Mouse (Mus musculus): ENCODE measurements at regions not wholly inside any gene's neighbourhood (a gene's known extent, or its start where the extent isn't known, plus 50 kb on each side); places are given as distances from the start of the nearest gene placed in this dataset.

- ATAC-seq: no peak
- H3K4me3 ChIP-seq (ENCODE audit: low read length): no peak overlapping the region
- H3K27ac ChIP-seq (ENCODE audit: low read depth, low read length): no peak overlapping the region
- H3K4me1 ChIP-seq (ENCODE audit: control insufficient read depth, insufficient read depth, low read depth, low read length): no peaks in the 10 kb centered on the region
- H3K9ac ChIP-seq (ENCODE audit: low read depth, low read length): no peak overlapping the region
- H3K27me3 ChIP-seq (replicated peaks; ENCODE audit: control insufficient read depth, insufficient read depth, low read length): no peaks in the 10 kb centered on the region
- 79% methylated on average over 7 of the region's 7 CpGs for WGBS
- no peaks in the 10 kb centered on the region for H3K36me3 ChIP-seq (ENCODE audit: control insufficient read depth, insufficient read depth, low read length)
- H3K4me2 ChIP-seq (ENCODE audit: low read length): no peak overlapping the region
- no peaks in the 10 kb centered on the region for H3K9me3 ChIP-seq (ENCODE audit: control insufficient read depth, low read length)
Observed at GRCm38 (mm10) chr17:59429189-59429588, 416.0 kb upstream of the Nudt12 start.

- Histone ChIP-seq H3K4me3 (ENCODE audit: low read length) (no peak overlapping the region), H3K27ac (ENCODE audit: low read depth, low read length) (no peak overlapping the region), H3K9ac (ENCODE audit: low read depth, low read length) (no peak overlapping the region), H3K4me2 (ENCODE audit: low read length) (peak overlapping the region; percentile 33), H3K36me3 (ENCODE audit: control insufficient read depth, insufficient read depth, low read length) (no peaks in the 10 kb centered on the region), H3K9me3 (ENCODE audit: control insufficient read depth, low read length) (no peaks in the 10 kb centered on the region), H3K27me3 (replicated peaks; ENCODE audit: control insufficient read depth, insufficient read depth, low read length) (no peaks in the 10 kb centered on the region), H3K4me1 (ENCODE audit: control insufficient read depth, insufficient read depth, low read depth, low read length) (no peaks in the 10 kb centered on the region)
- peak; percentile 69; the same call in 1 of the 2 replicates for ATAC-seq
- WGBS: 61% methylated on average over 14 of the region's 14 CpGs
Observed at GRCm38 (mm10) chr17:59421489-59421888, 408.3 kb upstream of the Nudt12 start.

GRCm38 (mm10) chr17:59409315-59409714 is 396.1 kb upstream of the Nudt12 start:
- Histone ChIP-seq H3K9me3 (ENCODE audit: control insufficient read depth, low read length) (no peaks in the 10 kb centered on the region), H3K27ac (ENCODE audit: low read depth, low read length) (no peak overlapping the region), H3K27me3 (replicated peaks; ENCODE audit: control insufficient read depth, insufficient read depth, low read length) (no peaks in the 10 kb centered on the region), H3K4me2 (ENCODE audit: low read length) (no peak overlapping the region), H3K9ac (ENCODE audit: low read depth, low read length) (no peak overlapping the region), H3K4me3 (ENCODE audit: low read length) (no peak overlapping the region), H3K36me3 (ENCODE audit: control insufficient read depth, insufficient read depth, low read length) (no peaks in the 10 kb centered on the region), H3K4me1 (ENCODE audit: control insufficient read depth, insufficient read depth, low read depth, low read length) (no peaks in the 10 kb centered on the region)
- WGBS: 84% methylated on average over 2 of the region's 2 CpGs
- ATAC-seq: no peak

DNA sequence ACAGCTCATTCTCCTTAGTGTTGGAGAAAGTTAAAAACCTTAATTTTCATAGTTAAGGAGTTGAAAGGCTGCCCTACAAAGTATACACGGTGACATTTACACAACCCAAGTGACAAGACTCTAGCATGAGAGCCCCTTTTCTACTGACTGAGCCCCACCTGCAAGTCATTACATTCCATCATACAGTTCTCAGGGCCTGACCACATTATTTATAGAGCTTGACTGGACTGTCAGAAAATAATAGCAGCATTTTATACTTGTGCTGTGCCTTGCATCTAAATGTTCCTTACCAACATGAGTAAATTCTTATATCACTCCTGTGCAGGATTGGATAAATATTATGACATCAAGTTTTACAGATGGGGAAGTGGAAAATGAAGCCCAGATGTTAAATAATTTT is 391.4 kb upstream of the Nudt12 start:
- no peak overlapping the region for H3K4me2 ChIP-seq (ENCODE audit: low read length)
- 84% methylated on average over 1 of the region's 1 CpGs for WGBS
- no peaks in the 10 kb centered on the region for H3K4me1 ChIP-seq (ENCODE audit: control insufficient read depth, insufficient read depth, low read depth, low read length)
- no peaks in the 10 kb centered on the region for H3K36me3 ChIP-seq (ENCODE audit: control insufficient read depth, insufficient read depth, low read length)
- no peak overlapping the region for H3K9ac ChIP-seq (ENCODE audit: low read depth, low read length)
- no peaks in the 10 kb centered on the region for H3K27me3 ChIP-seq (replicated peaks; ENCODE audit: control insufficient read depth, insufficient read depth, low read length)
- H3K27ac ChIP-seq (ENCODE audit: low read depth, low read length): no peak overlapping the region
- H3K9me3 ChIP-seq (ENCODE audit: control insufficient read depth, low read length): no peaks in the 10 kb centered on the region
- no peak overlapping the region for H3K4me3 ChIP-seq (ENCODE audit: low read length)
- ATAC-seq: no peak

GRCm38 (mm10) chr17:59397404-59397803 is 384.2 kb upstream of the Nudt12 start:
- Histone ChIP-seq H3K4me3 (ENCODE audit: low read length) (no peak overlapping the region), H3K9ac (ENCODE audit: low read depth, low read length) (no peak overlapping the region), H3K9me3 (ENCODE audit: control insufficient read depth, low read length) (no peaks in the 10 kb centered on the region), H3K27me3 (replicated peaks; ENCODE audit: control insufficient read depth, insufficient read depth, low read length) (no peaks in the 10 kb centered on the region), H3K4me1 (ENCODE audit: control insufficient read depth, insufficient read depth, low read depth, low read length) (no peaks in the 10 kb centered on the region), H3K27ac (ENCODE audit: low read depth, low read length) (no peak overlapping the region), H3K4me2 (ENCODE audit: low read length) (no peak overlapping the region), H3K36me3 (ENCODE audit: control insufficient read depth, insufficient read depth, low read length) (no peaks in the 10 kb centered on the region)
- ATAC-seq: no peak
- WGBS: 87% methylated on average over 3 of the region's 3 CpGs

DNA sequence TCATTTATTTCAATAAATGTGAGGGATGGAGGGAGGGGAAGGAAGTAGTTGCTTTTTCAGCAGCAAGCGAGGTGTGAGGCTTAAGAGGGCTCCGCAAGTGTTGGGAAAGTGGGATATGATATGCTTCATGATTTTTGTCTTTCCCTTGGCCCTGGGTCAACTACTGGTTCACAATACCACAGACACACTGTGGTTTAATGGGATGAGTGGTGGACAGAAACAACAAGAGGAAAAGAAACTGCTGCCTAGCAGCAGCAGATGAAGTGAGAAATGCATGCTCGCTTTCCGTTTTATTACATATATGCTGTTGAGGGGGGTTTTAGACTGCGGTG is 369.9 kb upstream of the Nudt12 start:
- no peak overlapping the region for H3K4me2 ChIP-seq (ENCODE audit: low read length)
- WGBS: 89% methylated on average over 5 of the region's 5 CpGs

DNA sequence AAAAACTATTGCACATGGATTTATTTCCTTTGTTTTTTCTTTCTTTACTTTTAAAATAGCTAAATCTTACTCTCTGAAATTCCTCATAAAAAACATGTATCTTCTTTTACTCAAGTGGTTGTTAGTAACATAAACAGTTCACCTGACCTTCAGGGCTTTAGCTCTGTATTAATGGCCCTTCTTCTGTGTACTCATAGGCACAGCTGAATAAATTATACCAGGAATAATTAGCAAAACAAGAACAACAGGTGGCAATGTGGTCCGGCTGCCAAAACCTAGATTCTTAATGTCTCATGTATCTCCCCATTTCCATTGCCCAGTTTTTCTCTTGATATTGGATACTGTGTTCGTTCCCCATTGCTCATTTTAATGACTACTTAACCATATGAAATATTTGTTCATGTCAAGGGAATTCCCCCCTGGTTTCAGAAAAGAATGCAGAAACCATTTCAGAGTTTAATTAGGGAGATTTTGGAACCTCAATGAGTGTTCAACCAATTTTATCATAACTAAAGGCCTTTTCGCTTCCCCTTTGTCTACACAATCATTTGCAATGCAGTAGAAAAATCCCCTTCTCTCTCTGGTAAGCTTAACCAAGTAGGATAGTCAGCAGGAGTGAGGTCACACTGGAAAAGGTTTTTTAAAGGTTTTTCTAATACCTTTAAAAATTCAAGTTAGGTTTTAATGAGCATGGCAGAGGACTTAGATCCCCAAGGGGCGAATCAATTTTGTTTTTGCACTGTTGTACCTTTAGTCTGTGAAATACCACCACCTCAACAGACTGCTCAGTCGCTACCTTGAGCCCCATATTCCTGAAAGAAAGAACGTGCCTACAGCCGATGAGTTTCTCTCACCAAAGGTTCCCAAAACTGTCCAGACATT is 369.3 kb upstream of the Nudt12 start:
- Histone ChIP-seq H3K4me1 (ENCODE audit: control insufficient read depth, insufficient read depth, low read depth, low read length) (no peaks in the 10 kb centered on the region), H3K4me3 (ENCODE audit: low read length) (no peak overlapping the region), H3K9me3 (ENCODE audit: control insufficient read depth, low read length) (no peaks in the 10 kb centered on the region), H3K36me3 (ENCODE audit: control insufficient read depth, insufficient read depth, low read length) (no peaks in the 10 kb centered on the region), H3K9ac (ENCODE audit: low read depth, low read length) (no peak overlapping the region), H3K27me3 (replicated peaks; ENCODE audit: control insufficient read depth, insufficient read depth, low read length) (no peaks in the 10 kb centered on the region), H3K4me2 (ENCODE audit: low read length) (no peak overlapping the region), H3K27ac (ENCODE audit: low read depth, low read length) (no peak overlapping the region)
- no peak for ATAC-seq
- WGBS: 71% methylated on average over 7 of the region's 7 CpGs

More for the DNA sequence above, 369.9 kb upstream of the Nudt12 start:
- Histone ChIP-seq H3K9ac (ENCODE audit: low read depth, low read length) (no peak overlapping the region), H3K9me3 (ENCODE audit: control insufficient read depth, low read length) (no peaks in the 10 kb centered on the region), H3K4me3 (ENCODE audit: low read length) (no peak overlapping the region), H3K36me3 (ENCODE audit: control insufficient read depth, insufficient read depth, low read length) (no peaks in the 10 kb centered on the region), H3K27me3 (replicated peaks; ENCODE audit: control insufficient read depth, insufficient read depth, low read length) (no peaks in the 10 kb centered on the region), H3K4me1 (ENCODE audit: control insufficient read depth, insufficient read depth, low read depth, low read length) (no peaks in the 10 kb centered on the region), H3K27ac (ENCODE audit: low read depth, low read length) (no peak overlapping the region)
- no peak for ATAC-seq

DNA sequence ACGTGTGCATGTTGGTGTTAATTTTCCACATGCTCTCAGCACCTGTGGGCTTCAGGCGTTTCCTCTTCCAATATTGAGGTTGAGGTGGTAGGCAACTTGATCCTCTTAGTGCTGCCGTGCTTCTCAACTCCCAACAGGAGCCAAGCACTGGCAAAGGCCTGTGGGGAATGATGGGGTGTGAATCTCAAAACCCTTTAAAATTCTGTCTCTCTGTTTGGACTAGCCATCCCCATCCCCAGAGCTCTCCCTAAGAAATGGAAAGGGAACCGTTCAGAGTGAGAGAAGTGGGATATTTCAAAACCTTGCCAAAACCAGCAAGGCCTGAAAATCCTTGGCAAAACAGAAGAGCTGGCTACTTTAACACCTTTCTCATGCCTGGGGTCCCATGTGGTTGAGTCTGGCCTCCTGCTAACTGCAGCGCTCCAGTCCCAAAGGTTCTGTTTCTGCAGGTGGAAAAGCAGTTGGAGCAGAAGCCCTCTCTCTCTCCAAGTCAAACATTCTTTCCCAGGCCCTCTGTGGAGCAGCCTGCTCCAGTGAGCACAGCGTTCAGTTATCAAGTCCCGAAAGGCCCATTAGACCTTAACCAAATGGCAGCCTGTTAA is 360.4 kb upstream of the Nudt12 start:
- Histone ChIP-seq H3K27me3 (replicated peaks; ENCODE audit: control insufficient read depth, insufficient read depth, low read length) (no peaks in the 10 kb centered on the region), H3K36me3 (ENCODE audit: control insufficient read depth, insufficient read depth, low read length) (no peaks in the 10 kb centered on the region), H3K27ac (ENCODE audit: low read depth, low read length) (no peak overlapping the region), H3K4me3 (ENCODE audit: low read length) (no peak overlapping the region), H3K9me3 (ENCODE audit: control insufficient read depth, low read length) (no peaks in the 10 kb centered on the region), H3K4me2 (ENCODE audit: low read length) (no peak overlapping the region), H3K4me1 (ENCODE audit: control insufficient read depth, insufficient read depth, low read depth, low read length) (no peaks in the 10 kb centered on the region), H3K9ac (ENCODE audit: low read depth, low read length) (no peak overlapping the region)
- 59% methylated on average over 7 of the region's 7 CpGs for WGBS
- no peak for ATAC-seq

GRCm38 (mm10) chr17:59369624-59370541 is 356.7 kb upstream of the Nudt12 start:
- no peak overlapping the region for H3K27ac ChIP-seq (ENCODE audit: low read depth, low read length)
- no peaks in the 10 kb centered on the region for H3K4me1 ChIP-seq (ENCODE audit: control insufficient read depth, insufficient read depth, low read depth, low read length)
- H3K9me3 ChIP-seq (ENCODE audit: control insufficient read depth, low read length): no peaks in the 10 kb centered on the region
- no peaks in the 10 kb centered on the region for H3K36me3 ChIP-seq (ENCODE audit: control insufficient read depth, insufficient read depth, low read length)
- H3K4me3 ChIP-seq (ENCODE audit: low read length): no peak overlapping the region
- ATAC-seq: peak; percentile 65; the same call in 1 of the 2 replicates
- no peak overlapping the region for H3K9ac ChIP-seq (ENCODE audit: low read depth, low read length)
- WGBS: 70% methylated on average over 7 of the region's 7 CpGs
- no peaks in the 10 kb centered on the region for H3K27me3 ChIP-seq (replicated peaks; ENCODE audit: control insufficient read depth, insufficient read depth, low read length)
- no peak overlapping the region for H3K4me2 ChIP-seq (ENCODE audit: low read length)
